Mouse (Mus musculus): ENCODE results near the gene Ctbp2.

- TF ChIP-seq EP300 (IDR thresholded peaks at IDR 0.05; ENCODE audit: low read depth): no peak
- TF ChIP-seq CTCF (IDR thresholded peaks at IDR 0.05; ENCODE audit: low read depth): no peak
These were observed 141.5 kb downstream of the Ctbp2 start for GRCm38 (mm10) chr7:132982639-132983038.
